20 mouse cellular contexts compared by ENCODE assay signal in genomic region chr3:105755123-105755522, GRCm38 (mm10).
"Had no signal": no experiment of that assay in that cellular context is flagged by ENCODE, and none has a peak within 500 bp of the region (broad histone marks: within the 10 kb centered on the region; RNA-seq: fewer than 3 reads in every experiment).

No protein-coding gene starts in this region.

- H3K4me2 ChIP-seq: liver, embryonic 11.5 days; liver, embryonic 13.5 days; liver, embryonic 15.5 days; lung, embryonic 15.5 days; midbrain, embryonic 12.5 days; neural tube, embryonic 13.5 days; neural tube, embryonic 15.5 days; stomach, embryonic 15.5 days had no signal

- H3K9me3 ChIP-seq: liver, embryonic 13.5 days; liver, embryonic 15.5 days; lung, embryonic 15.5 days; midbrain, embryonic 10.5 days; midbrain, embryonic 12.5 days; neural tube, embryonic 13.5 days; neural tube, embryonic 15.5 days; stomach, embryonic 15.5 days had no signal

- H3K9ac ChIP-seq: liver, embryonic 13.5 days; liver, embryonic 15.5 days; liver, postnatal 0 days; lung, embryonic 15.5 days; midbrain, embryonic 12.5 days; neural tube, embryonic 13.5 days; neural tube, embryonic 15.5 days; stomach, embryonic 15.5 days had no signal

- H3K27ac ChIP-seq: liver, embryonic 13.5 days; liver, embryonic 15.5 days; lung, embryonic 15.5 days; midbrain, embryonic 10.5 days; midbrain, embryonic 12.5 days; neural tube, embryonic 13.5 days; neural tube, embryonic 15.5 days; stomach, embryonic 15.5 days; stomach, postnatal 0 days had no signal

- ATAC-seq: liver, postnatal 0 days; midbrain, embryonic 16.5 days had no signal

- H3K4me1 ChIP-seq: neural tube, embryonic 13.5 days; neural tube, embryonic 15.5 days had no signal

- H3K27me3 ChIP-seq: liver, embryonic 13.5 days; liver, embryonic 15.5 days; lung, embryonic 15.5 days; midbrain, embryonic 12.5 days; neural tube, embryonic 13.5 days; neural tube, embryonic 15.5 days; stomach, embryonic 15.5 days had no signal

- H3K4me3 ChIP-seq: liver, embryonic 13.5 days; liver, embryonic 15.5 days; lung, embryonic 15.5 days; midbrain, embryonic 10.5 days; midbrain, embryonic 12.5 days; myocyte; neural tube, embryonic 13.5 days; neural tube, embryonic 15.5 days; stomach, embryonic 15.5 days had no signal

- DNase-seq: liver; liver, embryonic 13.5 days; liver, postnatal 0 days; midbrain, embryonic 14.5 days; retina, postnatal 1 day; right cerebral cortex, postnatal 14 days; thymus, adult 2 months; thymus, postnatal 25 days; thymus, postnatal 4 days had no signal

- H3K36me3 ChIP-seq: liver, embryonic 13.5 days; liver, embryonic 15.5 days; lung, embryonic 15.5 days; midbrain, embryonic 10.5 days; midbrain, embryonic 12.5 days; neural tube, embryonic 13.5 days; neural tube, embryonic 15.5 days; stomach, embryonic 15.5 days had no signal
